Mouse (Mus musculus) c-Kit-negative CD71-positive TER-119-positive erythroid progenitor cells, embryonic 14.5 days (primary cell): ENCODE measurements around the gene Imp4.
"Not testable (repeated sequence)": the region's sequence is repeated elsewhere in the genome, so short reads cannot be mapped to it uniquely, and the experiment has no call there.

Experiments
- DNase-seq: peaks from one replicate; pipeline ENCODE4 v3.0.0-alpha.2; 2013; ENCODE audit warnings: low read depth, low spot score

The Imp4 gene

GRCm38 (mm10) chr1:34439215-34439960, at the start of gene Imp4, which contains the start of gene Ccdc115:
Gene Imp4 (plus strand): TSS chr1:34439851.
Gene Ccdc115 (minus strand): TSS chr1:34439672.
- peak; percentile 98 for DNase-seq

DNA sequence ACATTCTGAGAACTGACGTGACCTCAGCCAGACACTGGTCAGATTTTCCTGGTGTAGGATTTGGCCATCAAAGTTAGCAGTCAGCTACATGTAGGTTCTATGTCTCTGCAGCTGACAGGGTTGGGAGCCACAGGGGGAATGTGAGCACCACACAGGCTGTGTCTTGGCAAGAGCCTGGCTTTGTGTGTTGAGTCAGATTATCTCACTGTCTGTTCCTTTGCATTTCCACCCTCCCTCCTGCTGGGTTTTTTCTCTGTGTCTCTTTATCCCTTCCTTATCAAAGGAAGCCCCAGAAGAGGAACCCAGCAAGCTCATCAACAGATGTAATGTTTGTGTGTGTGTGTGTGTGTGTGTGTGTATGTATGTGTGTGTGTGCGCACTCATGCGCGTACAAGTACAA, 43.3 kb upstream of the Imp4 start:
- DNase-seq: no peak

GRCm38 (mm10) chr1:34399182-34399953, 40.3 kb upstream of the Imp4 start:
- DNase-seq: no peak

- no peak for DNase-seq
These were observed 11.2 kb upstream of the Imp4 start for GRCm38 (mm10) chr1:34428466-34428865.

GRCm38 (mm10) chr1:34429281-34429680, 10.4 kb upstream of the Imp4 start:
- DNase-seq: no peak

GRCm38 (mm10) chr1:34430981-34431380, 8.7 kb upstream of the Imp4 start:
- DNase-seq: no peak

DNA sequence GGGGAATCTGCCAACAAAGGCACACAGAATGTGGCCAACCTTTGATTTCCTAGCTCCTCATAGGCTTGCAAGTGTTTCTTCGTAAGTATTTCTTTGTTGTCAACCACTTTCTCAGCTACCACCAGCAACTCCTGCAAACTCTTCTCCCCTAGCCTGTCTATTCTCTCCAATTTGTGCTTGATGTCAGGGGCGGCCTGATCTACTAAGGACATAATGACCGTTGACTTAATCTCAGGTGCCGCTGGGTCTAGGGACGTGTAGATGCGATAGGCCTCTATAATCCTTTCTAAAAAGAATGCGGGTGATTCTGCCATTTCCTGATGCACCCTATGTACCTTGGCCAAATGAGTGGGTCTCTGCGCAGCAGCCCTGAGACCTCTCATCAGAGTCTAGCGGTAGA, 8.2 kb upstream of the Imp4 start:
- DNase-seq: no peak

DNA sequence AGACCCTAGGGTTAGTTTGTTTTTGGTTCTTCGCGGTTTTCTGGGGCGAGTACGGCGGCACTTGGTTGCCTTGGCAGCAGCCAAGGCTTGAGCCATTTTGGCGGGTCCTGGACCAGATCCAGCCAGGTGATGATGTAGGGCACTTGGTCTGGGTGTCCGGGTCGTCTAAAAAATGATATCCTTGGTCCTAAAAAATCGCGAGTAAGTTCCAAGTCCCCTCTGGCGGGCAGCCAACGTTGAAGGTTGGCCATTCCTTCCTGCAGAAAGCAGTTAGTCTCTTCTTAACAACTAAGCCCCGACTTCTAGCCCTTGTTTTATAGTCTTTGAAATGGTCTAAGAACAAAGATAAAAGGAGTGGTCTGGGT, 7.3 kb upstream of the Imp4 start:
- DNase-seq: no peak

GRCm38 (mm10) chr1:34432776-34433481, 6.7 kb upstream of the Imp4 start:
- no peak for DNase-seq

GRCm38 (mm10) chr1:34433891-34434521, 5.6 kb upstream of the Imp4 start:
- no peak for DNase-seq

- peak; percentile 80 for DNase-seq
These were observed 4.9 kb upstream of the Imp4 start for GRCm38 (mm10) chr1:34434660-34435160.

DNA sequence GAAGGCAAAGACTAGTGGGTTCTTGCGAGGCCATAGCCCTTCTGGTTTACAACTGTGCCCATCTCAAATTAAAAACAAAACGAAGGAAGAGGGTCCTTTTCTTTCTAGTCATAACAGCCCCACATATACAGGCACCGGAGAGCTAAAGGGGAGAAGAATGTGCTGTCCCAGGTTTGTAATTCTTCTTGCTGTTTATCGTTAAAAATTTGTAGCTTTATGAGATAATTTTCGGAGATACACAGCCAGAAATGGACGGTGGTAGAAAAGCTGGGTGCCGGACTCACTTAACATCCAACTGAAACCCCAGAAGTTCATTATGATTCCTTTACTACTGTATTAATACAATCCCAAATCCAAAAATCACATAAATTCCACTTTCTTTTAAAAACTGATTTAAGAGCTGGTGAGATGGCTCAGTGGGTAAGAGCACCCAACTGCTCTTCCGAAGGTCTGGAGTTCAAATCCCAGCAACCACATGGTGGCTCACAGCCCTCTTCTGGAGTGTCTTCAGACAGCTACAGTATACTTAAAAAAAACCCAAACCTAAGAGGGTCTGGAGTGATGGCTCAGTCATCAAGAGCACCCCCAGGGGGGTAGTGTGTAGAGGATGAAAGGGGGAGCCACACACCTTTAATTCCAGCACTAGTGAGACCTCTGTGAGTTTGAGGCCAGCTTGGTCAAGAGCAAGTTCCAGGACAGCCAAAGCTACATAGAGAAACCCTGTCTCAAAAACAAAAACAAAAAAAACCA, 4.1 kb upstream of the Imp4 start:
- DNase-seq: no peak

DNA sequence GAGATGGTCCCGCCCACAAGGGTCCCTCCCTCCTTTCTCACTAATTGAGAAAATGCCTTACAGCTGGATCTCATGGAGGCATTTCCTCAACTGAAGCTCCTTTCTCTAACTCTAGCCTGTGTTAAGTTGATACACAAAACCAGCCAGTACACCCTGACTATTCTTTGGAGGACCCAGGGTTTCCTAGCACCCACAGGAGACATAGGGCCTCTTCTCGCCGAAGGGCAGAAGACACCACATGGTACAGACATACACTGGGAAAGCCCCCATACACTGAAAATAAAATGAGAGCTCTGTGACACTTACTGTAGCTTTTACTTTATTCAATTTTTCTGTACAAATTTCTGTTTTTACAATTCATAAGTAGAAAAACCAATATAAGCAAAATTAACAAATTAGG, 3.3 kb upstream of the Imp4 start:
- DNase-seq: no peak

DNA sequence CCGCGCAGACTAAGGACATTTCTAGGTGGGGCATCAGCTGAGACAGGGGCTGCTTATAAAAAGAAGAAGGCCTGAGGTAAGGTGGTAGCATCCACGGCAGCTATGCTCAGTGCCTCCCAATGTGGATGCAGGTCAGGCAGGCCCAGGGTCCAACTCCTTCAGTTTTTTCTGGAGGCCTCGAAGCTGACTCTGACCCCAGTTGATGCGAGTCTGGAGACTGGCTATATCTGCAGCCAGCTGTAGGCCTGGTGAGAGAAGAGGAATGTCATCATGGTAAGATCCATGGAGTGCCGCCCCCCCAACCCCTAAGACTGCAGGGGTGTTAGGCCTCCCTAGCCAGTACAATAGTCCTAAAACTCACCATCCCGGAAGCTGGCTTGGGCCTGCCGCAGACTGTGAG, 2.3 kb upstream of the Imp4 start:
- DNase-seq: not testable (repeated sequence)

DNA sequence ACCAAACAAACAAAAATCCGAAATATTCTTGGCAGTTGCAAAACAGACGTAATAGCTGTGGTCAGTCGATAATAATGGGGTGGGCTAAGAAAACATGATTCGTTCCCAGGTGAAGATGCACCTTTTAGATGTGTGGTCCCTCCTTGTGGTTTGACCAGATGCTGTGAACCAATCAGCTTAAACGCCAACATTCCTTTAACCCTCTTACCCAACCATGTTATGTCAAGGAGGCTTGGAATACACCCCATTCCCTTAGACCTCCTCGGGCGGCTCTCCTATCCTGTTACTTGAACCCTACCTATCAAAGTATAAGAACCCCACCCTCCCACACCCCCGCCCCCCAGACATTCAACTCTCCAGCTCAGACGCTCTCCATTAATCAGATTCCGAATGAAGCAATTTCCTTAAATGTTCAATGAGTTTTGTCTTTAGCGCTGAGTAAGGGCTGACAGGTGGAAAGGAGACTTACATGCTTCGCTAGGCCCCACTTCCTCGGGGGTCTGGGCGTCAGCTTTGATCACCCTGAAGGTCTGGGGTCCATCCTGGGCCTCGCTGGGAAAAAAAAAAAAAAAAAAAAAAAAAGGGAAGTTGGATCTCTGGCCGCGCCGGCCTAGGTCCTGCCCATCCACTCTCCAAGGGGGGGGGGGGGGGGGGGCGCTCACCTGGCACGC, 1.1 kb upstream of the Imp4 start:
- DNase-seq: no peak

DNA sequence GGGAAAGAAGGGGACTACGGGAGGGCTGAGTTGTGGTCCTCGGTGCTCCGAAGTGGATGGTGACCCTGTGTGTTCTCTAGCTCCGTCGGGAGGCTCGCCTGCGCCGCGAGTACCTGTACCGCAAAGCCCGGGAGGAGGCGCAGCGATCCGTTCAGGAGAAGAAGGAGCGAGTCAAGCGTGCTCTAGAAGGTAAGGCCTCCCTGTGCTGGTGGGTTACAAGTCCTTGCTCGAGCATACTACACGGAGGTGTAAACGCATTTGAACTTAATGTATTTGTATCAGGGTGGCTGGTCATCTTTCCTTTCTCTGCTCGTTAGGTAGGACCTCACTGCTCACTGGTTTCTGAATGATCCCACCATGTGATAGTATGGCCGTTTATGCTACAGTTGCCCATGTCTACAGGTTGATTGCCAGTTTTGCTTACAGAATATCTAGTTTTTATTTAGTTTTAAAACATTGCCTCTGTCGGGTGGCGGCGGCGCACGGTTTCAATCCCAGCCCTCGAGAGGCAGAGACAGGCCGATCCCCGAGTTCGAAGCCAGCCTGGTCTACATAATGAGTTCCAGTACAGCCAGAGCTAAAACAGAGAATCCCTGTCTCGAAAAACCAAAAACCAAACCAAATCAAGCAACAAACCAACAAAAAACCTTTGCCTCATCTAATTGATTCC, 445 bp downstream of the Imp4 start:
- peak; percentile 13 for DNase-seq

- DNase-seq: no peak
These were observed 3.5 kb downstream of the Imp4 start for GRCm38 (mm10) chr1:34443124-34443523.

GRCm38 (mm10) chr1:34458431-34458830, 18.8 kb downstream of the Imp4 start:
- no peak for DNase-seq

DNA sequence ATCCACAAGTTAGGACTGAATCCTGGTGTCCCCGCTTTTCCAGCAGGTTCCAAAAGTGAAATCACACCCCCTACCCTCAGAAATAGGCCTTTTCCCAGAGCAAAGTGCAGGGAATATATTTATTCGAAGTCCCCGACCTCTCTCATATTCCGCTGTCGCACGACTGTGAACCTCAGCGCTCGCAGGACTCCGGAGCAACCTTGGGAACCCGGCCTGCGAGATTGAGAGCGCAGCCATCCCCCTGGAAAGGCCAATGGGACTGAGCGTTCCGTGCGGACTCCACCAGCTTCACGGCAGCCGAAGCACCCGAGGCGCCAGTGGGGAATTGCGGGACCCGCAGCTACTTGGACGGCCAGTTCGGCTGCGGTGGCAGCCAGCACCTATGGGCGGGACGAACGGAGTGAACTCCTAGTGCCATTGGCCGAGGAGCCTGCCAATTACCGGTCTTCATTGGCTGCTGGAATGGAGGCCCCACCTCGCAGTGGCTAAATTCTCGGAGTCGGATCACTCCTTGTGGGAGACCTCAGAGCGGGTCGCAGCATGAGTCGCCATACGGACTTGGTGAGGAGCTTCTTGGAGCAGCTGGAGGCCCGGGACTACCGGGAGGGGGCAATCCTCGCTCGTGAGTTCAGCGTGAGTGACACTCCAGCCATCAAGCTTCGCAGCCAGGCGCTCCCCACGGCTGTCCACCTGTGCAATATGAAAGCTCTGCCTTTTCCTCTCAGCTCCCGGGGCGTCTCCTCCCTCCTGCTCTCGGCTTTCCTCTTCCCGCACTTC, 19.8 kb downstream of the Imp4 start, which contains the start of gene Ptpn18:
Ptpn18 (plus strand) TSS at position 479 of the 777 bp plus-strand sequence.
- peak; percentile 60 for DNase-seq
